Comparison of ENCODE assay signal across 11 mouse cellular contexts in genomic region chr10:13905618-13906017, GRCm38 (mm10).
"Had no signal": no experiment of that assay in that cellular context is flagged by ENCODE, and none has a peak within 500 bp of the region (broad histone marks: within the 10 kb centered on the region; RNA-seq: fewer than 3 reads in every experiment).

No protein-coding gene starts in this region.

- H3K4me1 ChIP-seq: liver, embryonic 13.5 days had no signal

- H3K27ac ChIP-seq: liver, embryonic 13.5 days; stomach, embryonic 15.5 days had no signal

- H3K9ac ChIP-seq: liver, embryonic 13.5 days; stomach, embryonic 15.5 days had no signal

- DNase-seq: kidney, adult 9 months; kidney, postnatal 25 days; liver, embryonic 13.5 days; lung, adult 2 months; lung, postnatal 14 days; lung, postnatal 4 days; midbrain, embryonic 14.5 days; right cerebral cortex, postnatal 14 days; spleen, adult 18-20 months; thymus, postnatal 25 days had no signal

- H3K4me3 ChIP-seq: liver, embryonic 13.5 days; stomach, embryonic 15.5 days had no signal

- H3K36me3 ChIP-seq: liver, embryonic 13.5 days; stomach, embryonic 15.5 days had no signal

- H3K27me3 ChIP-seq: liver, embryonic 13.5 days; stomach, embryonic 15.5 days had no signal
